Mouse (Mus musculus) left cerebral cortex, adult 18-20 months (tissue): Measurements from ENCODE around the gene Shisal1. TPM values are rescaled to one million over a fixed set of nuclear protein-coding genes. Genes with fewer than 3 reads are reported as not detected.

Source experiments
- DNase-seq, 2 experiments: peaks; one replicate each; pipeline ENCODE4 v3.0.0; 2021 to 2022; ENCODE audit warnings: low spot score in 2 of 2, mixed read lengths in 1 of 2
- total RNA-seq, 2 experiments: library from RNA; stranded (reverse); gene quantifications; 2 replicates each; pipeline ENCODE4 v1.2.3; 2021

Gene Shisal1
- total RNA-seq, 2 experiments from 2014 or later = 41.6 to 49.5 TPM

GRCm38 (mm10) chr15:84380181-84380580 lies 66.7 kb downstream of the Shisal1 start:
- no peak for DNase-seq

- no peak for DNase-seq
These were observed 68.2 kb downstream of the Shisal1 start for GRCm38 (mm10) chr15:84378734-84379133.

GRCm38 (mm10) chr15:84372801-84373200 lies 74.1 kb downstream of the Shisal1 start:
- no peak for DNase-seq

- DNase-seq = no peak
These were observed 79.5 kb downstream of the Shisal1 start for GRCm38 (mm10) chr15:84367402-84367801.

- peak; percentile 36 to 37 for DNase-seq
These were observed 80.3 kb downstream of the Shisal1 start for GRCm38 (mm10) chr15:84366574-84366989.

GRCm38 (mm10) chr15:84365675-84366381 lies 81.1 kb downstream of the Shisal1 start:
- no peak for DNase-seq

- DNase-seq = no peak
These were observed 82.2 kb downstream of the Shisal1 start for GRCm38 (mm10) chr15:84364746-84365145.

GRCm38 (mm10) chr15:84355081-84355480 lies 91.8 kb downstream of the Shisal1 start:
- no peak for DNase-seq

- DNase-seq = no peak
These were observed 94.7 kb downstream of the Shisal1 start for GRCm38 (mm10) chr15:84351915-84352844.

- no peak for DNase-seq
These were observed 95.6 kb downstream of the Shisal1 start for GRCm38 (mm10) chr15:84351342-84351741.

GRCm38 (mm10) chr15:84349915-84350738 lies 96.8 kb downstream of the Shisal1 start:
- DNase-seq = no peak

- no peak for DNase-seq
These were observed 98.1 kb downstream of the Shisal1 start for GRCm38 (mm10) chr15:84348769-84349168.

GRCm38 (mm10) chr15:84340926-84341325 lies 106.0 kb downstream of the Shisal1 start:
- no peak for DNase-seq

GRCm38 (mm10) chr15:84337599-84337998 lies 109.3 kb downstream of the Shisal1 start:
- DNase-seq = peak; percentile 39 to 45

GRCm38 (mm10) chr15:84336281-84336817 lies 110.5 kb downstream of the Shisal1 start:
- DNase-seq = no peak

- no peak for DNase-seq
These were observed 115.8 kb downstream of the Shisal1 start for GRCm38 (mm10) chr15:84331066-84331612.

- DNase-seq = no peak
These were observed 117.0 kb downstream of the Shisal1 start for GRCm38 (mm10) chr15:84329940-84330339.
